Mouse (Mus musculus): ENCODE data around the gene Wee2.
A peak's percentile ranks its signal among the peaks of the same experiment; 100 is the strongest.

Wee2 gene

DNA sequence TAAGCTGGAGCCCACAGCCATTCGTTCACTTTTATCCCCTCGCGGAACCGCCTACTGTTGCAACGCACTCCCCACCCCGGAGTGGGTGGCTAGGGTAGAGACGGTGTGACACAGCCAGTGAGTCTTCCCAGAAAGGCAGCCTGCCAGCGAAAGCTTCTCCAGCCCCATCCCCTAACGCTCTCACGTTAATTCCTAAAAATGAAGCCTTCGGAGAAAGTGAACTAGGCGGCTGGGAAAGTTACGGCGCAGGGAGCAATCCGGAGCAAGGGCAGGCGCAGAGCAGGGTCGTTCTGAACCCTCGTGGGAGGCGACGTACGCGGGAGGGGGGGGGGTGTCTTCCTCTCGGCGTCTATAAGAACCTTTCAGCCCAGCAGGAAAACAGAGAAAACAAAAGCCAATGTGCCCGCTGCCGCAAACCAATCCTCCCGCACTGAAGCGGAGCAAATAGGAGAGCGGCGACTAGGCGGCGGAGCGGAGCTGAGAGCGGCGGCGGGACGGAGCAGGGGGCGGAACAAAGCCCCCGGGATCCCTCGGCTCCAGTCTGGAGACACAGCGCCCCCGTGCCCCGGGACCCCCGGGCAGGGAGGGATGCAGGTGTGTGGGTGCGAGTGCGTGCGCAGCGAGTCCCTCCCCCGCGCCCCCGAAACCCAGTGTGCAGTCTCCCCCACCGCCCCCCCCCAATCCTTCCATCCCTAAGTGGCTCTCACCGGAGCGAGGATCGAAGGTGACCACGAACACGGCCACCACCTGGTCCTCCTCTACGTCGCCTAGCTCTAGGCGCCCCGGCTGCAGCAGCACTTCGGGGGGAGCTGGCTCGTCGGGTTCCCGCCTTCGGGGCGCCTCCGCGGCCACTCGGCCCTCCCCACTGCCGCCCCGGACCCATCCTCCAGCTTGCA is 3.5 kb upstream of the Wee2 start:
- DNase-seq (ENCODE audit: low spot score in 2 of 2), result no peak

DNA sequence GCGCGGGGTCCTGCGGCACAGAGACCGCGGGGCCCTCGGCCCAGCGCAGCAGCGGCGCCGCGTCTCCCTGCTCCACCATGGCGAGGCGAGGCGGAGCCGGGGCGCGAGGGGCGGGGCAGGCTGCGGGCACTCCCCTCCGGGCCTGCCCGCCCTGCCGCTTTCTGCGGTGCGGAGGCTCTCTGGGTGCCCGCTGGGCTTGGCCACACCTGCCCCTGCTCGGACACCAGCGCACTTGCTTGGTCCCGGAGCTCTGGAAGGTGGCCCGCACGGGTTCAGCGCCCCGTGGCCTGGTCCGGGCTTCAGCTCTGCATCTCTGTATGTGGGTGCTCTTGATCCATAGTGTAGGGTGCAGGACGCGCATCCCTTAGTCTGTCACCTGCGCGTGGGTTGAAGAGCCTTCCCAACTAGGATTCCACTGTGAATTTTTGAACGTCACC is 2.8 kb upstream of the Wee2 start, which contains the start of gene E330009J07Rik:
E330009J07Rik (minus strand) TSS at position 89 of the 437 bp plus-strand sequence.
- peak; percentile 75 to 89 for DNase-seq (ENCODE audit: low spot score in 2 of 2)

DNA sequence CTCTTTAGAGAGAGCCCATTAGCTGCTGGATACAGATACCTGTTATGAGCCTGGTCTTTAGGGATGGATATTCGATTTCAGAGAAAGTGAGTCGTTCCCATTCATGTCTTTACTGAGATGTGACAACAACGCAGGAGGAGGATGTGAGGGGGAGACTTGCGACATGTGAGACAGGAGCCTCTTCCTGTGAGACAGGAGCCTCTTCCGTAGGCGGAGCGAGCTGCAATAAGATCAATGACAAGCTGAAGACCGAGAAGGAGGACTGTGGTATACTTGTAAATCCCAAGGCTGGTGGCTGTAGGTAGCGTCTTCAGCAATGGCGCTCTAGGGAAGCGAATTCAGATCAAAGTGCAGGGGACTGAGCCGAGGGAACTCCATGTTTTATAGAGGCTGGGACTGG is 843 bp downstream of the Wee2 start:
- no peak for DNase-seq (ENCODE audit: low spot score in 2 of 2)

DNA sequence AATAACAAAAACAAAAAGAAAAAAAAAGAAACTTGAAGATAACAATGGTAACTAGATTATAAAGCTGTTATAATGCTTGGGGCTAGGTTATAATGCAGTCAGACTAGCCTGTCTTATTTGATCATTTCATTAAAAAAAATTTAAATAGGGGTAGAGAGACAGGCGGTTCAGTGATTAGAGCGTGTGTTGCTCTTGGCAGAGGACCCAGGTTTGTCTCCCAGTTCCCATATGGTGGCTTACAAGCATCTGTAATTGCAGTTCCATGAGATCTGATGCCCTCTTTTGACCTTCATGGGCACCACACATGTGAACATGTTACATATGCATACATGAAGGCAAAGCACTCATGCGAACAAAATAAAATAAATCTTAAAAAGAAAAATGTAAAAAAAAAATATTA is 2.4 kb downstream of the Wee2 start:
- no peak for DNase-seq (ENCODE audit: low spot score in 2 of 2)

DNA sequence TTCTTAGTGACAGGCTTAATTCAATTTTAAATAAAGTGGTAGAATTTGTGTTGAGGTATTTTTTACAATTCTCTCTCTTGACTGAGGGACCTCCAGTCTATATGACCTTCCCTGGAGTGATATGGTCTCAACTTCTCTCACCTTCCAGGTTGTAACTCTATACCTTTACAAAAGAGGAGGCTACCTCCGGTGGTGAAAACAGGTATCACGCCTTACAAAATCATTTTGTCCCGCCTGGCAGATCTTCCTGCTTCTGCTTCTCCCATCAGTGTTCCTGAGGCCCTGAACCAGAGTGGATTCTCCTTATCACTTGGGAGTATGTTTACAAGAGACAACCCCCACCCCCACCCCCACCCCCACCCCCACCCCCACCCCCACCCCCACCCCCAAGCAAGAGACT is 2.9 kb downstream of the Wee2 start:
- DNase-seq (ENCODE audit: low spot score in 2 of 2), result no peak

DNA sequence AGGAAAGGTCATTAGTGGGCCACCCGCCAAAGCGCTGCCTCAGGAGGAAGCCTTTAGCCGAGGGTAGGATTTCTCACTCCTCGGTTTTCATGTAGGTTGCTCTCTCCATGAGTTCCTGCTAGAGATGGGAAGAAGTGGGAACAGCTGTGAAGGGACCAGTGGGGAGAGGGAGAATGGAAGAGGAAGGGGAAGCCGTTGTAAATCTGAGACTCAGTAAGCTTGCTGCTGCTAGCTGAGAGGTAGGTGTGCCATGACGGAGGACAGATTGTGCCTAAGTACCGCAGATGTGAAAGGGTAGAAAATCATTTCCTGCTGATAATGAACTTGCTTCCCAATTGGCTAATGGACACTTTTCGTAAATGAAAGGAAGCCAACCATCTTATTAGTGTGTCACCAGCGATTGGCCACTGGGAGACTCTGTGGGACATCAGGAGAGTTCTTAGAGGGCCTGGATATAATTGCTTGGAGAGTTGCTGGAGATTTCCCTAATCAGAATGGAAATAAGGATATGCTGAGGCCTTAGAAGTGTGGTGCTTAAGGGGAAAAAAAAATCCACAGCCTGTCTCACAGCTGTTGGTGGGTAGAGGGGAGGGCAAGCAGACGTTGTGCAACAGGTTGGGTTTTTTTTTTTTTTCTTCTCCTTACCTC is 4.5 kb downstream of the Wee2 start:
- no peak for DNase-seq (ENCODE audit: low spot score in 2 of 2)

DNA sequence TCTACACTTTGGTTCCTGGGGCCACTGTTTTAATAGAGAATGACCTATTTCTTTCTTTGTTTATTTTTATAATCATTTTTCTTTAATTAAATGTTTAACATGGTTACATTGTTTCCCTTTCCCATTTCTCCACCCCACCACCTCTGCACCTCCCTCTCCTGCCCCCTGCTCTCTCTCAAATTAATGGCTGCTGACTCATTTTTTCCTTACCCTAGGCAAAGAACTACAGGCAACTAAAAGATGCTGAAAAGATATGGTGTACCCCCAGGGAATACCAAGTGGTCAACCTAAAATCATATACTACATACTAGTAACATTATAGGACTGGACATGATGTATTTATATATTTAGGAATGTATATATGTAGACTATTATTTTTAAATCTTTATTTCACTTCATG is 9.7 kb downstream of the Wee2 start:
- DNase-seq (ENCODE audit: low spot score in 2 of 2), result no peak

DNA sequence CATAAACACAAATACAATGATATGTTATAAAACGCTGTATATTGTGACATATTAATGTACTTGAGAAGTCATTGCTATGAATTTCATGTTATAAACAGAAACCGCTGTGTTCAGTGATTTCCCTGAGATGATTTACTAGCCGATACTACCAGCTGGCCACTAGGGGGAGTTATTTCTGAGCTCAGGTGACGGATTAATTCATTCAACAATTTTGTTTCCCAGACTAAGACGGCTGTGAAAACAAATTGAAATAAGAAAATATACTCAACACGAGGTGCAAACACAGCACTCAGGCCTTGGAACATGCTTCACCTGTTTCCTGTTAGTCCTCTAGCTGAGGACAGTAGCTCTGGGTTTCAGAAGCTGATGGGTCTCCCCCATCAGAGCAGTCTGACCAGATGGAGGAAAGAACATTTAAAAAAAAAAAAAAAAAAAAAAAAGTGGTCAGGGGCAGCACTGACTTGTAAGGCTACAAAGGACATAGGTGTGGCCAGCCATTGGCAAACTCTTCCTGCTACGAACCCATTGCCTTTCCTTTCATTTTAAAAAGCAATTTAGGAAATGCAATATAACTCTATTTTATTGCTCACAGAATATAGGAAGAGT is 15.7 kb downstream of the Wee2 start:
- no peak for DNase-seq (ENCODE audit: low spot score in 2 of 2)

DNA sequence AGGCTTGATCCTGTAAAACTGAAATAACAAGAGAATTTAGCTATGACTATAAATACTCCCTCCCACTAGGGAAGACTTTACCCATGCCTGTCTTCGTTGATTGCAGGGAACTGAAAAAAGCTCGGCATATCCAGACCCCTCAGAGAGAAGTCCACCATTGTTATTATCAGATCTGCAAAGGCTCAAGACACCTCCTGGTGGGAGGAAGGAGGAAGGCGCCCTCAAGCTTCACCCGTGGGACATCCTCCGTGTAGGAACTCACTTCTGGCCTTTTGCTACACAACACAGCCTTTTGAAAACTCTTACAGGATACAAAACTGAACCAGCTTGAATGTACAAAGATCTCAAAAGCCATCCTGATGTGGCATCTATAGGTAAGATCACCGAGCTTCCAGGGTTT is 26.8 kb downstream of the Wee2 start:
- no peak for DNase-seq (ENCODE audit: low spot score in 2 of 2)

DNA sequence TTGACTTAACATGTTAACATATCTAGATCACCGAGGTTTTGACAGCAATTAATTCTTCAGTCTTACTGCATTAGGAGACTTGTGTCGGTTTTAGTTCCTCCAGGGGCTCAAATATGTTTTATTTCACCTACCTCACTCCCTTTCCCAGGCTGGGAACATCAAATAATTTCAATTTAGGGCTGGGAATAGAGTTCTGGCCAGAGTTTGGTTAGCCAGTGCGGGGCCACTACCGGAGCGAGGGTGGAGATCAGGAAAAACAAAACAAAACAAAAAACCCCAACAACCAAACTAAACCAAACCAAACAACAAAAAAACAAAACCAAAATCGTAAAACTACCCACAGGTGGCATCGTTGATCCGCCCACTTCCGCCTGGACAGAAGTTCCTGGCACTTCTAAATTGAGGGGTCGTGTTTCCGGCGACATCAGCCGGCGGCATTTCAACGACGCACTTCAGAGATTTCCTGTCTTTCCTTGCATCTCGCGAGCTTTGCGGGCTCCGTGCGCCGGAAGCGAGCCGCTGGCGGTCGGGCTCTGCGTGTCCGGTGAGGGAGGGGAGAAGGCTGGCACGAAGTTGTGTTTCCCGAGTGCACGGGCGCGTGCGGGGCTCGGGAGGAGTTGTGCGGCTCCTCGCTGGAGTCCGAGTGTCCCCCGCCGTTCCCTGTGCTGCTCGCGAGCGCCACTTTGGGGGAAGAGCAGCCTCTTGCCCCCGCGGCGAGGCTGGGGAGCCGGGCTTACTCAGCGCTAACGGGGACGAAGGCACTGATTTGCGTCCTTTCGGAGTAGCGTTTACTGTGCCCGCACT is 32.2 kb downstream of the Wee2 start, which contains the start of gene Ssbp1:
Ssbp1 (plus strand) TSS at position 437 of the 804 bp plus-strand sequence.
- DNase-seq (ENCODE audit: low spot score in 2 of 2), result peak; percentile 88 to 93

DNA sequence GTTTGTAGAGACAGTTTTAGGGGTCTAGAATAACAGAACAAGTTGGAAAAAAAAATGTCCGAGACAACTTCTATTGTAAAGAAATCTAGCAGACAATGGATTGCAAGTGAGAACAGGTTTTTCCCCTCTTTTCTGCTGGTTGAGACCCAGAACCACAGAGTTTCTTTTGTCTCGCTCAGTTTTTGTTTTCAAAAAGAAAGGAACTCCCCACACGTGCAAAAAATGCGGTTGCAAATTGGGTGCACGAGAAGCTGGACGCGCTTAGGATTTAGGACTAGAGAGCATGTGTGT is 32.8 kb downstream of the Wee2 start:
- no peak for DNase-seq (ENCODE audit: low spot score in 2 of 2)

DNA sequence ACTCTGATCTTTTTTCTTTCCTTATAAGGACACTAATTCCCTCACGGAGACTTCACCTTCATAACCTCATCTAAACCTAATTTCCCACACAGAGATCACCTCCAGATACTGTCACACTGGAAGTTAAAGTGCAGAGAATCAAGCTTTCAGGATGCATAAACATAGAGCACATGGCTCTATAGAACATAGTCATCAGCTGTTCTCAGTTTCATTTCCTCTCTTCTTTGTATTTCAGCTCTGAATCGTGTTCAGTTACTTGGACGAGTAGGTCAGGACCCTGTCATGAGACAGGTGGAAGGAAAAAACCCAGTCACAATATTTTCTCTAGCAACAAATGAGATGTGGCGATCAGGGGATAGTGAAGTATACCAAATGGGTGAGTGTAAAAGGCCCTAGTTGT is 37.2 kb downstream of the Wee2 start:
- DNase-seq (ENCODE audit: low spot score in 2 of 2), result no peak

DNA sequence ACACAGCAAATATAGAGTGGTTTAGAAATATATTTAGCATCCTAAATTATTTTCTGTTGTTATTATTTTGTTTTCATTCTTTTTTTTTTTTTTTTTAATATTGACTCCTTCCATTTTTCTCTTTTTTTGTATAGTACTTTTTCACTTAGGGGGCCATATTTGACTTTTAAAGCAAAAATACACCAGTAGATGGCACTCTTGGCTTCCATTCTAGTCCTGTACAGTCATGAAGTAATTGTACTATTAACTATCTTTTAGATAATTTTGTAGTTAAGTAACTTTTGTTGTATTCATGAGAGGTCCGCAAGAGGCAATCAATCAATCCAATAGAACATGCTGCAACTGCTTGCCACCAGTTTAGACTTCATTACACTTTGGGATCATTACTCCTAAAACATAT is 40.8 kb downstream of the Wee2 start:
- DNase-seq (ENCODE audit: low spot score in 2 of 2), result no peak

DNA sequence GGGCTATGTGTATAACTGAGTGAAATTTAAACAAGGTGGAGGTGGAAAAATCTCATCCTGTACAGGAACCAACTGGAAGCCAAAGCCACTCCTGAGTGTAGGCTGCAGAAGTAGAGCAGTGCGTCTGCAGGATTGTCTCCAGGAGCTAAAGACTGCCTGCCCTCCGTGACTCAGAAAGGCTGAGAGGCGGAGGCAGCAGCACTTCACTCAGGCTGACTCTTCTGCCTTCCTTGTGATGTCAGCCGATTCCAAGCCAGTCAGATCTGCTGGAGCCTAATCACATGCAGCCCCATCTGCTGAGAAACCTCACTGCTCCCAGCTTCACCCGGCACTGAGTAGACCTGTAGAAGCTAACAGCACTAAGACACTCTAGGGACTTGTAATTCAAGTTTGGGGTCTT is 43.4 kb downstream of the Wee2 start:
- no peak for DNase-seq (ENCODE audit: low spot score in 2 of 2)

DNA sequence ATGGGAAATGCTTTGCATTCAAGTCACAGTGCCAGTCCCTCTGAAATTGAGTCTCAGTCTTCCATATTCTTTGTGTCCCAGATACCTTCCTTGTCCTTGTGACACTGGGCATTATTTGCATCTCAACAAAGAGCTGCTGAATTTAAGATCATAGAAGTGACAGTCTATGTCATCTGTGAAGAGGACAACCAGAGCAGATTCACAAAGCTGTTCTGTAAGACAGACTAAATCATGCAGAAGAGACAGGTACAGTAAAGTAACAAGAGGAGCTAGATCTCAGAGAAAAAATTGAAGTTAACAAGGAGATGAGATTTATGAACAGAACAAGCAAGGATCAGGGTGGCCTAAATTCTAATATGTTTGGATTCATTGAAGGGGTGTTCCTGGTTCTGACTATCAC is 52.0 kb downstream of the Wee2 start, which contains the start of gene Tas2r137:
Tas2r137 (plus strand) TSS at position 301 of the 400 bp plus-strand sequence.
- no peak for DNase-seq (ENCODE audit: low spot score in 2 of 2)

DNA sequence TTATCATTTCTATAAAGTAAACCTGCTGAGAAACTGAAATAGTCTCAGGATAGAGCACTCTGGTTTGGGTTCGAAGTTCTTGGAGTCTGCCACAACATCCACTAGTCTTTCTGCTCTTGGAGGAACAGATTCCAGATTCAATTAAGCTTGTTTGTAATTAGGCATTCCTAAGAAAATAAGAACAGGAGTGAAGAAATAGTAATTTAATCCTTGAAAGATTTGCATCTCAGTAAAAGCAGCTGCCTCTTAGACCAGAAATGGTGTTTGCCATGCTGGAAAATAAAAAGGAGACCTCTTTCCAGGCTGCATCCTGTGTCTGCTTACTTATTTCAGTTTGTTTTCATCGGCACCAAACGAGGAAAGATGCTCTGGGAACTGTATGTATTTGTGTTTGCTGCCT is 54.3 kb downstream of the Wee2 start, which contains the start of gene Tas2r108:
Tas2r108 (plus strand) TSS at position 301 of the 400 bp plus-strand sequence.
- no peak for DNase-seq (ENCODE audit: low spot score in 2 of 2)
